9 mouse cellular contexts compared by ENCODE assay signal in the genomic region with DNA sequence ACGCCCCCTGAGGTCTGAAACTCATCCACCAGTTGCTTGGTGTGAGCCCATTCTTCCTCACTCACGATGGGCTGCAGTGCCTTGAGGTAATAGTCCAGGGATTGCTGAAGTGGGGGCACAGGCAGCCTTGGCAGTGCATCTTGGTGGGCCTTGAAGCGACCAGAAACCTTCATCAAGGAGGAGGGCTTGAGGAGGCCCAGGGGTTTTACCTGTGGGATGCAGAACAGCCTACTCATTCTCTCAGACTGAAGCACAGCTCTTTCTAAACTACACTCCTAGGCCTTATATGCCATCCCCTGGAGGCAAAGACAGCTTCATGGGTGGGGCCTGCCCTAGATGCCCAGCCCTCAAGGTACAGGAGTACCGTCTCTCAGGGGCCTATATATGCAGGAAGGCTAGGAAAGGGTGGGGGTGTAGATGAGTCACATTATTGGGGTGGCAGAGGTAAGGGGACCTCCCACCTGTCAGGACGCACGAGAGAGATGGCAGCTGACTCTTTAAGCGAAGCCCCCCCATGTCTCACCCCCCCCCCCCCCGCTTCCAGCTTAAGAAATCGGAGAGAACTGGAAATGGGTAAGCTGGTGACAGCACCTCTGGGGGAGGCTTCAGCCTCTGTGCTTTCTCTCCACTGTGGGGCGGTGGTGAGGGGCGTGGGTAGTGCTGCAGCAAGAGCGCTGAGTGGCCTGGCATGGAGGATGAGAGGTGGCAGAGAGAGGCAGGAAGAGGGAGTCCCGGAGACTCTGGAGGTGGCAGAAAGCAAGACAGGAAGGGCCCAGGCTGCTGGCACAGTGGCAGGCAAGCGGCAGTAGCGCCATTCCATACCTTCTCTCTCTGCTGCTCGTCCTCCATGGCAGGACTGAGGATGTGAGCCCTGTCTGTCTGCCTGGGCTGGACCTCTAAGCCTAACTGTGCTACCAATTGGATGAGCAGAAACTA. TPM values are rescaled to one million over a fixed set of nuclear protein-coding genes. Genes with fewer than 3 reads are reported as not detected.
DNase-seq lines count a peak whose midpoint lies in the region; ATAC-seq and TF ChIP-seq lines count a peak whose summit lies in the region.
"Had no signal": no experiment of that assay in that cellular context is flagged by ENCODE, and none has a peak within 500 bp of the region (broad histone marks: within the 10 kb centered on the region; RNA-seq: fewer than 3 reads in every experiment).

No protein-coding gene starts in this region.

- 0 out of 2 replicates have a peak overlapping the region, but pooled peaks have one; percentile 89 for H3K4me3 ChIP-seq in forebrain, embryonic 10.5 days
- H3K4me3 ChIP-seq in forebrain, embryonic 16.5 days (replicated peaks; ENCODE audit: low read length), result no peak overlapping the region
- H3K4me3 ChIP-seq in limb, embryonic 11.5 days (ENCODE audit: low read depth, low read length), result no peak overlapping the region
- no peak overlapping the region for H3K4me3 ChIP-seq in limb, embryonic 10.5 days
- H3K4me3 ChIP-seq in left cerebral cortex, adult 2 months, result peak overlapping the region; percentile 96
- no peak overlapping the region for H3K4me3 ChIP-seq in kidney, adult 2 months (ENCODE audit: insufficient read depth, low read depth, low read length)

- H3K36me3 ChIP-seq in forebrain, embryonic 10.5 days (replicated peaks), result peaks cover 37% of the 10 kb centered on the region
- H3K36me3 ChIP-seq in forebrain, embryonic 16.5 days (ENCODE audit: control insufficient read depth, insufficient read depth), result no peaks in the 10 kb centered on the region
- H3K36me3 ChIP-seq in limb, embryonic 11.5 days (ENCODE audit: control insufficient read depth, insufficient read depth, low read length), result no peaks in the 10 kb centered on the region; the same call in 1 of the 2 replicates
- H3K36me3 ChIP-seq in limb, embryonic 10.5 days, result peaks cover 20% of the 10 kb centered on the region
- H3K36me3 ChIP-seq in kidney, adult 2 months (ENCODE audit: control insufficient read depth, insufficient read depth, low read length), result no peaks in the 10 kb centered on the region

- intact Hi-C loops in left cerebral cortex, adult 2 months (cut with DNase I), result loop anchor here (5.0 kb wide), 1 partner anchor 51 kb away; a partner anchor contains a TSS

- TF ChIP-seq CTCF in left cerebral cortex, adult 2 months (IDR thresholded peaks at IDR 0.05), result peak; percentile 23; the same call in 1 of the 2 replicates
- no peak for TF ChIP-seq CTCF in kidney, adult 2 months (conservative IDR thresholded peaks at IDR 0.05; ENCODE audit: insufficient read depth, insufficient read length, low read depth, low read length)

- no peak for DNase-seq in forebrain, embryonic 10.5 days (ENCODE audit: extremely low spot score, low spot score)
- no peak for DNase-seq in limb, embryonic 11.5 days (ENCODE audit: low spot score)
- no peak for DNase-seq in limb, embryonic 10.5 days (ENCODE audit: low spot score)
- DNase-seq in left cerebral cortex, adult 2 months (ENCODE audit: extremely low spot score in 1 of 2, low spot score in 2 of 2), result peak; percentile 68 to 74
- DNase-seq in right cerebral cortex, adult 2 months (ENCODE audit: low spot score in 2 of 2), result peak; percentile 69 to 77
- DNase-seq in lung, postnatal 14 days, result no peak
- DNase-seq in kidney, adult 2 months, result no peak

- H3K4me2 ChIP-seq in forebrain, embryonic 16.5 days (ENCODE audit: low read length), result no peak overlapping the region
- 0 out of 2 replicates have a peak overlapping the region, but pooled peaks have one; percentile 15 for H3K4me2 ChIP-seq in limb, embryonic 11.5 days (ENCODE audit: low read depth, severe bottlenecking)

- ATAC-seq in forebrain, embryonic 16.5 days, result no peak
- no peak for ATAC-seq in limb, embryonic 11.5 days (ENCODE audit: insufficient number of reproducible peaks, low FRiP score, low TSS enrichment, low read depth)
- ATAC-seq: inflammation-experienced regulatory T-cells, adult 6 months had no signal

- peaks cover 23% of the 10 kb centered on the region for H3K27me3 ChIP-seq in forebrain, embryonic 10.5 days (ENCODE audit: poor library complexity, severe bottlenecking)
- no peaks in the 10 kb centered on the region for H3K27me3 ChIP-seq in forebrain, embryonic 16.5 days (replicated peaks; ENCODE audit: control insufficient read depth, insufficient read depth, low read length)
- no peaks in the 10 kb centered on the region for H3K27me3 ChIP-seq in limb, embryonic 11.5 days (ENCODE audit: control insufficient read depth, insufficient read depth, low read length)
- H3K27me3 ChIP-seq in limb, embryonic 10.5 days (ENCODE audit: low read depth, poor library complexity, severe bottlenecking), result peaks cover 16% of the 10 kb centered on the region
- no peaks in the 10 kb centered on the region for H3K27me3 ChIP-seq in kidney, adult 2 months (replicated peaks; ENCODE audit: control insufficient read depth, insufficient read depth, low read length)

- TF ChIP-seq POLR2A in kidney, adult 2 months (IDR thresholded peaks at IDR 0.05; ENCODE audit: low read depth, low read length), result no peak

- 0 out of 2 replicates have a peak overlapping the region, but pooled peaks have one; percentile 25 for H3K27ac ChIP-seq in forebrain, embryonic 10.5 days
- no peak overlapping the region for H3K27ac ChIP-seq in forebrain, embryonic 16.5 days (ENCODE audit: low read length)
- no peak overlapping the region for H3K27ac ChIP-seq in limb, embryonic 11.5 days (replicated peaks; ENCODE audit: low read depth, low read length)
- H3K27ac ChIP-seq in limb, embryonic 10.5 days, result no peak overlapping the region
- peak overlapping the region; percentile 99 for H3K27ac ChIP-seq in left cerebral cortex, adult 2 months
- no peak overlapping the region for H3K27ac ChIP-seq in kidney, adult 2 months (ENCODE audit: insufficient read depth, low read depth, low read length)

- H3K9me3 ChIP-seq in forebrain, embryonic 10.5 days, result no peaks in the 10 kb centered on the region
- no peaks in the 10 kb centered on the region for H3K9me3 ChIP-seq in forebrain, embryonic 16.5 days (ENCODE audit: control insufficient read depth, low read length)
- no peaks in the 10 kb centered on the region for H3K9me3 ChIP-seq in limb, embryonic 11.5 days (ENCODE audit: control insufficient read depth, low read length)
- H3K9me3 ChIP-seq in limb, embryonic 10.5 days (replicated peaks), result no peaks in the 10 kb centered on the region

- WGBS in forebrain, embryonic 10.5 days, result 80% methylated on average over 16 of the region's 16 CpGs
- WGBS in forebrain, embryonic 16.5 days, result 81% methylated on average over 16 of the region's 16 CpGs
- 76% methylated on average over 16 of the region's 16 CpGs for WGBS in limb, embryonic 11.5 days
- WGBS in limb, embryonic 10.5 days, result 81% methylated on average over 16 of the region's 16 CpGs
- 86% methylated on average over 16 of the region's 16 CpGs for WGBS in kidney, adult 2 months

- peaks cover 43% of the 10 kb centered on the region for H3K4me1 ChIP-seq in forebrain, embryonic 10.5 days
- peaks cover 32% of the 10 kb centered on the region for H3K4me1 ChIP-seq in forebrain, embryonic 16.5 days (replicated peaks; ENCODE audit: control insufficient read depth, insufficient read depth, low read length)
- H3K4me1 ChIP-seq in limb, embryonic 11.5 days (ENCODE audit: control insufficient read depth, insufficient read depth, low read length), result peaks cover 14% of the 10 kb centered on the region
- peaks cover 28% of the 10 kb centered on the region for H3K4me1 ChIP-seq in limb, embryonic 10.5 days
- H3K4me1 ChIP-seq in kidney, adult 2 months (ENCODE audit: control insufficient read depth, insufficient read depth, low read length), result peaks cover 13% of the 10 kb centered on the region; the same call in 1 of the 2 replicates

- H3K9ac ChIP-seq in forebrain, embryonic 16.5 days (replicated peaks; ENCODE audit: low read depth, low read length), result no peak overlapping the region
- no peak overlapping the region for H3K9ac ChIP-seq in limb, embryonic 11.5 days (ENCODE audit: low read length)

RNA-seq across cellular contexts. Expression of a gene that starts 2.3 kb away (rescaled TPM):
- polyA plus RNA-seq in forebrain, embryonic 10.5 days (2016; fragmentation: Nextera tagmentation; extraction: Ambion mirVana), result 23.2 and 23.6 TPM in 2 replicates
- 21.3 and 21.4 TPM in 2 replicates for polyA plus RNA-seq in forebrain, embryonic 16.5 days (2015; fragmentation: Nextera tagmentation; extraction: Ambion mirVana)
- 25.6 and 27.9 TPM in 2 replicates for polyA plus RNA-seq in limb, embryonic 11.5 days (2014; fragmentation: Nextera tagmentation; extraction: Ambion mirVana)
- 21.9 and 22.9 TPM in 2 replicates for polyA plus RNA-seq in limb, embryonic 10.5 days (2016; fragmentation: Nextera tagmentation; extraction: Ambion mirVana)
- total RNA-seq in left cerebral cortex, adult 2 months (2021), result 10 to 100 TPM; 56.5 to 58.2 TPM
- 214 and 254 TPM in 2 replicates for polyA plus RNA-seq in kidney, adult 2 months (2012; rRNA removed)

RNA-seq across cellular contexts. Expression of a gene that starts 2.5 kb away (rescaled TPM):
- 149 and 165 TPM in 2 replicates for polyA plus RNA-seq in forebrain, embryonic 10.5 days (2016; fragmentation: Nextera tagmentation; extraction: Ambion mirVana)
- polyA plus RNA-seq in forebrain, embryonic 16.5 days (2015; fragmentation: Nextera tagmentation; extraction: Ambion mirVana), result 146 and 163 TPM in 2 replicates
- 74.4 and 83.3 TPM in 2 replicates for polyA plus RNA-seq in limb, embryonic 11.5 days (2014; fragmentation: Nextera tagmentation; extraction: Ambion mirVana)
- 172 and 177 TPM in 2 replicates for polyA plus RNA-seq in limb, embryonic 10.5 days (2016; fragmentation: Nextera tagmentation; extraction: Ambion mirVana)
- total RNA-seq in left cerebral cortex, adult 2 months (2021), result 100 to 1,000 TPM; 177 to 178 TPM
- 132 and 176 TPM in 2 replicates for polyA plus RNA-seq in kidney, adult 2 months (2012; rRNA removed)

RNA-seq across cellular contexts. Expression of a gene that starts 21.3 kb away (rescaled TPM):
- 54.8 and 60.1 TPM in 2 replicates for polyA plus RNA-seq in forebrain, embryonic 10.5 days (2016; fragmentation: Nextera tagmentation; extraction: Ambion mirVana)
- 59.3 and 66.5 TPM in 2 replicates for polyA plus RNA-seq in forebrain, embryonic 16.5 days (2015; fragmentation: Nextera tagmentation; extraction: Ambion mirVana)
- 33.0 and 33.1 TPM in 2 replicates for polyA plus RNA-seq in limb, embryonic 11.5 days (2014; fragmentation: Nextera tagmentation; extraction: Ambion mirVana)
- polyA plus RNA-seq in limb, embryonic 10.5 days (2016; fragmentation: Nextera tagmentation; extraction: Ambion mirVana), result 37.6 and 45.4 TPM in 2 replicates
- 10 to 100 TPM; 25.8 to 26.8 TPM for total RNA-seq in left cerebral cortex, adult 2 months (2021)
- 30.6 and 36.4 TPM in 2 replicates for polyA plus RNA-seq in kidney, adult 2 months (2012; rRNA removed)

RNA-seq across cellular contexts. Expression of a gene that starts 49.3 kb away (rescaled TPM):
- 29.9 and 30.9 TPM in 2 replicates for polyA plus RNA-seq in forebrain, embryonic 10.5 days (2016; fragmentation: Nextera tagmentation; extraction: Ambion mirVana)
- 29.7 and 35.6 TPM in 2 replicates for polyA plus RNA-seq in forebrain, embryonic 16.5 days (2015; fragmentation: Nextera tagmentation; extraction: Ambion mirVana)
- polyA plus RNA-seq in limb, embryonic 11.5 days (2014; fragmentation: Nextera tagmentation; extraction: Ambion mirVana), result 19.5 and 20.1 TPM in 2 replicates
- polyA plus RNA-seq in limb, embryonic 10.5 days (2016; fragmentation: Nextera tagmentation; extraction: Ambion mirVana), result 30.8 and 33.3 TPM in 2 replicates
- 100 to 1,000 TPM; 120 to 138 TPM for total RNA-seq in left cerebral cortex, adult 2 months (2021)
- 46.8 and 53.3 TPM in 2 replicates for polyA plus RNA-seq in kidney, adult 2 months (2012; rRNA removed)

RNA-seq across cellular contexts. Expression of a gene that starts 54.2 kb away (rescaled TPM):
- 76.9 and 82.0 TPM in 2 replicates for polyA plus RNA-seq in forebrain, embryonic 10.5 days (2016; fragmentation: Nextera tagmentation; extraction: Ambion mirVana)
- polyA plus RNA-seq in forebrain, embryonic 16.5 days (2015; fragmentation: Nextera tagmentation; extraction: Ambion mirVana), result 159 and 203 TPM in 2 replicates
- 49.0 and 59.9 TPM in 2 replicates for polyA plus RNA-seq in limb, embryonic 11.5 days (2014; fragmentation: Nextera tagmentation; extraction: Ambion mirVana)
- 76.5 and 90.3 TPM in 2 replicates for polyA plus RNA-seq in limb, embryonic 10.5 days (2016; fragmentation: Nextera tagmentation; extraction: Ambion mirVana)
- 100 to 1,000 TPM; 291 to 312 TPM for total RNA-seq in left cerebral cortex, adult 2 months (2021)
- 84.6 and 132 TPM in 2 replicates for polyA plus RNA-seq in kidney, adult 2 months (2012; rRNA removed)

Comparison
In these comparisons a context has a peak if more than half of its experiments do, and no peak if none do; other contexts are left out.
1. H3K27ac ChIP-seq: peak in forebrain, embryonic 10.5 days (single experiment) and left cerebral cortex, adult 2 months (single experiment); none in forebrain, embryonic 16.5 days (single experiment), limb, embryonic 11.5 days (single experiment), limb, embryonic 10.5 days (single experiment) and kidney, adult 2 months (single experiment).
2. H3K4me3 ChIP-seq: peak in forebrain, embryonic 10.5 days (single experiment) and left cerebral cortex, adult 2 months (single experiment); none in forebrain, embryonic 16.5 days (single experiment), limb, embryonic 11.5 days (single experiment), limb, embryonic 10.5 days (single experiment) and kidney, adult 2 months (single experiment).
3. DNase-seq: peak in left cerebral cortex, adult 2 months (2 of 2) and right cerebral cortex, adult 2 months (2 of 2); none in forebrain, embryonic 10.5 days (single experiment), limb, embryonic 11.5 days (single experiment), limb, embryonic 10.5 days (single experiment), lung, postnatal 14 days (single experiment) and kidney, adult 2 months (single experiment).